Mouse (Mus musculus) cerebellum, postnatal 10 days (tissue): ENCODE measurements around the gene H2-Q1.
A peak's percentile ranks its signal among the peaks of the same experiment; 100 is the strongest.
"Not testable (repeated sequence)": the region's sequence is repeated elsewhere in the genome, so short reads cannot be mapped to it uniquely, and the experiment has no call there.

Experiments
- DNase-seq, 2 experiments: peaks; one replicate each; pipeline ENCODE4 v3.0.0; 2021; ENCODE audit warnings: mixed read lengths in 2 of 2

Gene H2-Q1

DNA sequence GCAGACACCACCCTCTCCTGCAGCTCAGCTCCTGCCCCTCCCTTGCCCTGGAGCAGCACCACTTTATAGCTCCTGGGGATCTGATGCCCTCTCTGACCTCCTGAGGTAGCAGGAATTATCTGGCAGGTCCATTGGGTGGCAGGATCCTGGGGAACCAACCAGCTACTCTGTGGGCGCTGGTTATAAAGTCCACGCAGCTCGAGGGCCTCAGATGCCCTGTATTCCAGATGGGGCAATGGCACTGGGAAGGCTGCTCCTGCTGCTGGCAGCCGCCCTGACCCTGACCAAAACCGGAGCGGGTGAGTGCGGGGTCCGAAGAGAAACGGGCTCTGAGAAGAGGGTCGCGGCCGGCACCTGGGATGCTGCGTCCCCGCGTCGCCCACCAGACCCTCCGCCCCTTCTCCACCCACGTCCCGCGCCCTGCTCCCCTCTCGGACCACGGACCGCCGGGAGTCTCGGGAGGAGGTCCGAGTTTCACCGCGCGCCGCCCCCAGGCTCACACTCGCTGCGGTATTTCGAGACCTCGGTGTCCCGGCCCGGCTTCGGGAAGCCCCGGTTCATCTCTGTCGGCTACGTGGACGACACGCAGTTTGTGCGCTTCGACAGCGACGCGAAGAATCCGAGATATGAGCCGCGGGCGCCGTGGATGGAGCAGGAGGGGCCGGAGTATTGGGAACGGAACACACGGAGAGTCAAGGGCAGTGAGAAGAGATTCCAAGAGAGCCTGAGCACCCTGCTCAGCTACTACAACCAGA is at the start of gene H2-Q1:
Gene H2-Q1, plus strand, starts transcription at position 79 of the 755 bp plus-strand sequence.
- DNase-seq = no peak

DNA sequence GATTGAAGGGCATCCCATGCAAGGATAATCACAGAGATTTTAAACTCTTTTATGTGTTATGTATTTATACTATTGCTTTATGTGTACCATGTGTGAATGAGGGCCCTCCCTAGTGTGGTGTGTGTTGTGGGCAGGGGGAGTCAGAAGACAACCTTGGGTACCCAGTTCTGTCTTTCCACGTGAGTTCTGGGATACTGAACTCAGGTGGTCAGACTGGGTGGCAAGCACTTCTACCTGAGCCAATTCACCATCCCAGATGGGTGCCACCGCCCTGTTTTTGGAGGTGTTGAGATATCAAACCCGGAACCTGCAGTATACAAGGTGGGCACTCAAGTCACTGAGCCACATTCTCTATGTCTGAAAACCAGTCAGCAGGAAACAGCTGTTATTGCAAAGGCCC is 48.0 kb upstream of the H2-Q1 start:
- no peak for DNase-seq

DNA sequence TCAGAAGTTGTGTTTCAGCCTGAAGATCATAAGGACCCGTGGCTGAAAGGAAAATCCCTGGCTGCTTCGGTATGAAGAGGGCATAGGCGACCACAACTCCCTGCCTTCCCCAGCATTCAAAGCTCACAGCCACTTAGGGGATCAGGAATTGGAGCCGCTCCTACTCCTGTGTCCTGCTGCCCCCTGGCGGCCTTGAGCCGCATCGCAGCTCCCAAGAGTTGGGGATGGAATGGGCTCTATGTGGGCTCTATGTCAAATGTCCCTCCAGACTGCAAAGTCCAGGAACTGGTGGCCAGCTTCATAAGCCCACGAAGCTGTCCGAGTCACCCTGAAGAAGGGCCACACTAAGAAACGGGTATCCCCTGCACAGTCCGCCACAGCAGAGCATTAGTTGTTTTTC is 45.4 kb upstream of the H2-Q1 start:
- DNase-seq = peak; percentile 96 to 98

DNA sequence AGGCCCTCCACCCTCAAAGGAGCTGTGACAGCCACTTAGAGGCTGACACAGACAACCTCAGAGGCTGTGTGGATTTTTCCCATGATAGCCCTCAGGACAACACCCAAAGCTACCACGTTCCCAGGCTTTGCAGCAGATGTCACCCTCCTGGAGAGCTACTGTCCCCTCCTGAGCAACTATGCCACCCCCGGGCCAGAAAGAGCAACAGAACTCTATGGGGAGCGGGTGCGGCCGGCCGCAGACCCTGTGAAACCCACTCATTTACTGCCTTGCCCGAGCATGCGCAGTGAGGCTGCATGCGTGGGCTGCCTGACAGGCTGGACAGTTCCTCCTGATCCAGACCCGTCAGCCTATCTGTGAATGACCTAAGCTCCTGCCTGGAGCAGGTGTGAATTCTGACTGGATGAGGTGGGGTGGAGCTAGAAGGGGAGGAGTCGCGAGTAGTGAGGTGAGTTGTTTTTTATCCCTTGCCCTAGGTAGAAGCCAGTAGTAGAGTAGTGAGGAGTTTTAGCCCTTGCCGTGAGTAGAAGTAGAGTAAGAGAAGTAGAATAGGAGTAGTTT is 43.8 kb upstream of the H2-Q1 start:
- no peak for DNase-seq

DNA sequence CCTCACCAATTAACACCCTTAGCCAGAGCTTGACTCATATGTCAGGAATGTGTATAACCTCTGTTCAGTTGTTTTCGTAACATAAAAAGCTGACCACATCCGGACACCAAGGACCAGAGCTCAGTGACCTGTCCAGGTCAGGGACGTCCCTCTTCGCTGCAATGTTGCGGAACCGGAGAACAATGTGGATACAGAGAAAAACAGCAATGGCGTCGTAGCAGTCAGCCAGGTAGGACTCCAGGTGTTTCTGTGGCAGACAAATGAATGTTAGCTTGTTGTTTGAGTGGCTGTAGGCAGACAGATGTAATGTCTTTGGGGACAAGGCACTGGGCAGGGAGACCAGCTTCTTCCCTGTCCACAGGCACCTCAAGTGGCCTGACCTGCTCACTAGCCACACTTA is 42.2 kb upstream of the H2-Q1 start:
- no peak for DNase-seq

DNA sequence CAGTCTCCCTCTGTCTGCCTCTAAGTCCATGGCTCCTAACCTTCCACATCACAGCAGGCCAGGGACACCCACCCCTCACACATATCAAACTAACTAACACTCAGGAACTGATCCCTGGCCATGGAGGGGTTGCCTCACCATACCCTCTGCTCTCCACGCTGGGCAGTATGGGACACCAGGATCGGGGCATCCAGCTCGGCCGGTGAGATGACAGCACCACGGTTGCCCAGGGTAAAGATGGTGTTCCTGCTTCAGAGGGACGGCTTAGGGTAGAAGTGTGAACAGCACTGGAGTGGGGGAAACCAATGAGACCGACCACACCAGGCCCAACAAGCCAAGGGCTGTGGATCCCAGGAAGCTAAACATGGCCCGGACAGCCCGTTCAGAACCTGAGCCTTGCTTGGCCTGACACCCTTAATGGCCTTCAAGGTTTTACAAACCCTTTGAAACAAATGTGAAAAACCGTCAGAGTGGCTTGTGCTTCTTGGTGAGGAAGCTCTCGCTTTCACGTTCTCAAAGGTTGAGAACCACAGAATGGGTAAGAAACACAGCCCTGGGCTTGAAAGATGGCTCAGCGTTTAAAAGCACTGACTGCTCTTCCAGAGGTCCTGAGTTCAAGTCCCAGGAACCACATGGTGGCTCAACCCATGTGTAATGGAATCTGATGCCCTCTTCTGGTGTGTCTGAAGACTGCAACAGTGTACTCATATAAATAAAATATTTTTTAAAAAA is 41.1 kb upstream of the H2-Q1 start:
- no peak for DNase-seq

DNA sequence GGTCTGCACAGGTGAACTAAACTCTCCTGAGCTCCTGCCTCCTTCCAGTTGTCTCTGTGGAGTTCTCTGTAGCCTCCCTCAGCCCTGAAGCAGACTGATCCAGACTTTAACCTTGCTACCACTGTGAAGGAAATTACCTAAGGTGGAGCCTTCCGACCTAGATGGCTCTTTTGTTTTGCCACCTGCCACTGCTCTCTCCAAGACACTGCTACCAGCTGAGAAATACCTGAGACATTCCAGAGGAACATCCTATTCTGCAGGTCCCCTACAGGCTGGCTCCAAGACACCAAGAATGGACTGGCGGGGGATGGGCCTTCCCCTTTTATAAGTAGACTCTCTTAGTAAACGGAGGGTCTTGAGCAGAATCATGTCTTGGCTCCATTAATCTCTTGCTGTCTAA is 39.9 kb upstream of the H2-Q1 start:
- no peak for DNase-seq

DNA sequence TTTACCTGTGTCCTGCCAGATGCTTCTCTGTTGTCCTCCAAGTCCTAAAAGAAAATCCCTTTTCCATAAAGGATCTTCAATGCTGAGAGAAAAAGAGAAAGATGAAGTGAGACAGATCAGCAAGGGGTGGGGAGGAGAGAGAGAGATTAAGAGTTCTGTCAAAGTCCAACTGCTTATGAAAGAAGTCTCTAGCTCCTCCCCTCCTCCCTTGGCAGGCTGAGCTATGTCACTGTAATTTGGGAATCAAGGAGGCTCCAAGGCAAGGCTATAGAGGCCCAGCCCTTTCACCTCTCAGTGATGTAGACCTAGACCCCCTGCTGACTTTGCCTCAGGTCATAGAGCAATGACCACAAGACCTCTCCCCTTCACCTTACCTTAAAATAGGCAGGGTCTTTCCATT is 34.8 kb upstream of the H2-Q1 start:
- no peak for DNase-seq

DNA sequence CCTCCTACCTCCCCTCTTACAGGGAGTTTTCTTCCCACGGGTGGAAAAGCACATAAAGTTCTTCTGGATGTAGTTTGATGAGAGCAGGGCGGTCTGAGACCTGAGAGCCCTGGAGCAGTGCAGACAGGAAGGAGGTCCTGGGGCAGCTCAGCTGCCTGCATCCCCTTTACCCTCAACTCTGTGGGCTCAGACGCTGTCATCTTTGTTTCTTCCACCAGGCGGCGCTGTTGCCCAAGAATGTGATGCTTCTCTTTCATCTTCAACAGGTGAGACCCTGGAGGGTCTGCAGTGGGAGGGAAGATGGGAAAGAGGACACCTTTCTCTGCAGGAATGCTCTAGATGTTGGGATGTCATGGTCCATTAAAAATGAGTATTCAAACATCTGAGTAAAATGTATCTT is 24.4 kb upstream of the H2-Q1 start:
- peak; percentile 78 to 86 for DNase-seq

DNA sequence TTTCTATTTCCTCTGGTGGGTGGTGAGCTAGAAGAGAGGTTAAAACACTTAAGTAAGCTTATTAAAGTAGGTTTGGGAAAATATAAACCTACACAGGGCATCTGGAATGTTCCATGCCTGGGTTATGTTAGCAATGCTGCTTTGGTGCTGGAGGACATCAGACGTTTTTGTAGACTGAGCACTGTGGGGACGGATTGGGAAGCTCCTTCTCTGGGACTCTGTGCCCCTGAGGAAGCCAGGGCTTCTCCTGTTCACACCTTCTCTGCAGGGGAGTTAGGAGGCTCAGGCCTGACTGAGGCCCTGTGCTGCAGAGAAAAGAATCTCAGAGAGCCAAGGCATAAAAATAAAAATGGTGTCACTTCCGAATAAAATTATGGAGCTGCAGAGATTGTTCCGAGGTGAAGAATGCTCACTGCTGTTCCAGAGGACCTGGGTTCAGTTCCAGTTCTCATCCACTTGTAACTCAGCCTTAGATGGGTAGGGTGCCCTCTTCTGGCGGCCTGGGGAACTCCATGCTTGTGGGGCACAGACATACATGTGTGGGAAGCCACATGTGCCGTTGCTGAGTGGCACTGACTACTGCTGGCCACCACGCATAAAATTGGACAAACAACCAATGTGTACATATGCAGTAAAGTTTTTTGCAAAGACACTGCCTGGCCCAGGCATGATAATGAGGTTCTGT is 19.8 kb upstream of the H2-Q1 start:
- DNase-seq = peak; percentile 37 to 39

DNA sequence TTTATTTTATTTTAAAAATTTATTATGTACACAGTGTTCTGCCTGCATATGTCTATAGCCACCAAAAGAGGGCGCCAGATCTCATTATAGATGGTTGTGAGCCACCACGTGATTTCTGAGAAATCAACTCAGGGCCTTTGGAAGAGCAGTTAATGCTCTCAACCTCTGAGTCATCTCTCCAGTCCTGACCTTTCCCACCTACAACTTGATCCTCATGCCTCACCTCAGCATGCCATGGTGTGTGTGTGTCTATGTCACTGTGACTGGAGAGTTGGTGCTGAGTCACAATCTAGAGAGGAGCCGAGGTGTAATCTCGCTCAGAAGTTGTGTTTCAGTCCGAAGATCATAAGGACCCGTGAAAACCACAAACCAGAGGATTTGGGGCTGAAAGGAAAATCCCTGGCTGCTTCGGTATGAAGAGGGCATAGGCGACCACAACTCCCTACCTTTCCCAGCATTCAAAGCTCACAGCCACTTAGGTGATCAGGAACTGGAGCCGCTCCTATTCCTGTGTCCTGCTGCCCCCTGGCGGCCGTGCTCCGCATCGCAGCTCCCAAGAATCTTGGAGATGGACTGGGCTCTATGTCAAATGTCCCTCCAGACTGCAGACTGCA is 18.5 kb upstream of the H2-Q1 start:
- peak; percentile 97 to 99 for DNase-seq

DNA sequence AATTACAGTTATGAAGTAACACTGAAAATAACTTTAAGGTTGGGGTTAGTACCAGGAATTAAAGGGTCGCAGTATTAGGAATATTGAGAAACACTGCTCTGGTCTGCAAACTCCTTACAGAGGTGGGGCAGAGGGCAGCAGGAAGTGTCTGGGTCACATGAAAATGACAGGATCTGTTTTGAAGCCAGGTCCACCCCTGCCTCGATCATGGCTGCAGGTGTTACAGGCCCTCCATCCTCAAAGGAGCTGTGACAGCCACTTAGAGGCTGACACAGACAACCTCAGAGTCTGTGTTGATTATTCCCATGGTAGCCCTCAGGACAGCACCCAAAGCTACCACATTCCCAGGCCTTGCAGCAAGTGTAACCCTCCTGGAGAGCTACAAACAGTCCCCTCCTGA is 16.9 kb upstream of the H2-Q1 start:
- no peak for DNase-seq

DNA sequence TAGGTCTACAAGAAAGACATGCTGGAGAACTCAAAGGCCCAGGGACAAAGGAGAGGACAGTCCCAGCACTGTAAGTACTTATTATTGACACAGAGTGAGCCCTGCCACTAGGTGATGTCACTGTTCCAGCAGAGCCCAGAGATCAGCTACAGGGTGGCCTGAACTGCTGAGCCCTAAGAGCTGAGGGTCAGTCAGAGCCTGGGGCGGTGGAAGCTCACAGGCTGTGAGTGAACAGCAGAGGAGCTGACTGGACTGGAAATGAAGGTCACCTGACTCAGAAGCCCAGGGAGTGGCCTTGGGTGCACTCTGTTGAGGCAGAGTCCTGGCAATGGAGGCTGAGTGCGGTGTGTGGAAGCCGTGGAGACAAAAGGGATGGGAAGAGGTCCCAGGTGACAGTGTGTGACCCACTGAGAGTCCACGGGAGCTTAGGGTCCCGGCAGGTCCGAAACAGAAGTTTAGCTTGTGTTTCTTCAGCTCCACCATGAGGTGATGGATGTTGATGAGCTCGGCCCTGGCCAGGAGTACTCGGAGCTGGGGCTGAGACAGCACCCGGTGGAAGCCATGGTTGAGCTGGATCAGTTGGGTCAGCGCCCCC is 16.4 kb upstream of the H2-Q1 start:
- DNase-seq = no peak

DNA sequence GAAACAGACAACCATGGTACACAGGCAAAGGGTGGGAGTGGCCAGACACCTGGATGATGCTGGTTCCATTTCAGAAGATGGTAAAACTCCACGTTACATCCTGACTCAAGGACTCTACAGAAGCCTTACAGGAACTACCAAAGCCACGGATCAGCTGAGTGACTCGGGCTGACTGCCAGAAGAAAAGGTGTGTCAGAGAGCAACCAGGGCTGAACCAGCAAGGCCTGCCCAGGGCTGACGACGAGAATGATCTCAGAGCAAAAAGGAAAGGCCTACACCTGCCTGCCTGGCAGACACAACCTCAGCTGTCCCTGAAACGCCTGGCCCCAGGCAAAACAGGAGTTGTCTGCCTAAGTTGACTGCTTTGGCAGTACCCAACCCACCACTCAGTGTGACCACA is 15.7 kb upstream of the H2-Q1 start:
- no peak for DNase-seq

DNA sequence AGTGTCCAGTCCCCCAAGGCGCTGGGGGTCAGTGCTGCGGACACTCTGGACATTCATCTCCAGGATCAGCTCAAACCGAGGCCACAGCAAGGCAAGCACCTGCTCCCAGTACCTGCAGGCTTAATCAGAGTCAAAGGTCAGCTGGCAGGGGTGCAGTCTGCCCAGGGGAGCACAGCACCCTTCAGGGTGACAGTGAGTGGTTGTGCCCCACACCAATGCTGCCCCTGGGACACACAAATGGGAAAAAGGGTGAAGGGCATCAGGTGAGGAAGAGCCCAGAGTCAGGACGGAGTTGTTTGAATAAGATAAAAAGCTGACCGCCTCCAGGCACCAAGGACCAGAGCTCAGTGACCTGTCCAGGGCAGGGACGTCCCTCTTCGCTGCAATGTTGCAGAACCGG is 15.3 kb upstream of the H2-Q1 start:
- DNase-seq = not testable (repeated sequence)

DNA sequence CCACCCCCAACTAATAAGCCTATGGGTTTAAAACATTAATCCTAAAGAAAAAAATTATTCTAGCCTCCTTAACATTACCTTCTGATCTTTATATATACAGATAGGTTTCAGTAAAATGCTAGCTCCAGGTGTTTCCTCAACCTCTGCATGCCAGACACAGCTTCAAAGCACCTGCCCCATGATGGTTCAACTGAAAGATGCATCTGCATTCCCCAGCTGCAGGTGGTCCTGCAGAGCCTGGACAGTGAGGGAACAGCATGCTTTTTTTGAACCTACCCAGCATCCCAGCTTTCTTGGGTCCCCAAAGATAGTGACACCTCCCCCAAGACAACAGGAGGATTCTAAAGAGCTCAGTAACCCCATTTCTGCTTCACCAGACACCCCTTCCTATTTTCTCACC is 1.5 kb upstream of the H2-Q1 start:
- no peak for DNase-seq

DNA sequence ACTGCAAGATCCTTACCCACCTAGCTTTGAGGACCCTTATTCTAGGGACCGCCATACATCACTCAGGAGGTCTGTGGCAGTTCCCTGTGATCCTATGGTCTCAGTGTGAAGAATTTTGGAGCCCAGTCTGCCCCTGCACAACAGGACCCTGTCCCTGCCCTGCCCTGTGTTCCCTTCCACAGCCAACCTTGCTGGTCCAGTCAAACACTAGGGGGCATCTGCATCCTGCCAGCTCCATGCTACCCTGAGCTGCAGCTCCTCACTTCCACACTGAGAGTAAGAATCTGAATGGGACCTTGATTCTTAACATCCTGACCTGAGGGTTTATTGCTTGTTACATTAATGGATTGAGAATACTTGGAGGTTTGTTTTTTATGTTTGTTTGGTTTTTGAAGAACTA is 4.9 kb downstream of the H2-Q1 start:
- not testable (repeated sequence) for DNase-seq

DNA sequence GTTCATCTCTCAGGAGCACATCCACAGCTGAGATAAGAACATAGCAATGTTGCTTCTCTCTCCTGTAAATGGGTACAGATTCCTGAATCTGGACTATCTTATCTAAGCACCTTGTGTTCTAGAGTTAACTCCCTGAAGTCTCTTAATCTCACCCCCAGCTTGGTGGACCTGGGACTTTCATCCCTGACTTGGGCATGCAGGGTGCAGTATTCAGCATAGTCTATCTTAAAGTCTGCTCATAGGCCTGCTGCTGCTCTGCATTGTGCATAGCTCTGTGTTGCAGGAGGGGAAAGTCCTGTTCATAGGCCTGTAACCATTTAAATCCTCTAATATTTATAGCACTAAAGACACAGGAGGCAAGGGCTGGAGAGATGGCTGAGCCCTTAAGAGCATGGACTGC is 5.8 kb downstream of the H2-Q1 start:
- DNase-seq = not testable (repeated sequence)

DNA sequence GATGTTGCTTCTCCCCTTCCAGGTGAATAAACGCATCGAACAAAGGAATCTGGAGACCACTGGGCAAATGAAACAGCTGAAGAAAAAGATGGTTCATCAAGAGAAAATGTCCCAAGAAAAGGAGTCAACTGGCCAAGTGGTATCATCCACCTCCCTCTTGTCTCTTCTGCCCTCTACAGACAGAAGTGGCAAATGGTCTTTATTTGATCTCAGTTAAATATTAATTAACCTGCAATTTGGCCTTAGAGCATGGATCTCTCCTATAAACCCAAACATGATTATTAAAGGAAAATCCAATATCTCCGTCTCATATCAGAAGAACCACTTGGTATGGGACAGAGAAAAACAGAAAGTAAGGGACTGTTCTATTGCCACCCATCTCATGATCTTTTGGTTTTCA is 9.5 kb downstream of the H2-Q1 start:
- not testable (repeated sequence) for DNase-seq

DNA sequence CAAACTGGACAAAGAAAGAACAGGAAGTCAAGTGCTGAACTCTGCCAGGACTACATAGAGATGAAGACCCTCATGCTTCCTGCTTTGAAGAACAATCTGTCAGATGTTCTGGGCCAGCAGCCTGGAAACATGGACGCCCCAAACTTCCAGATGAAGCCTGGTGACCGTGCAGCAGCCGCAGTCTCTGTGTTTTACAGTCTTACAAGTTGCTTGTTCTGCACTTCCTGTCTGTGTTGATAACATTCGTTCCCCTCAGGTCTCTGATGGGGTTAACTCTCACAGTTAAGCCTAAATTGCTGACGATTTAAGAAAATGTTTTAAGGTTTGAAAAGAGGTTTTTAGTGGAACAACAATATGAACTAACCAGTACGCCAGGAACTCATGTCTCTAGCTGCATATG is 11.3 kb downstream of the H2-Q1 start:
- DNase-seq = not testable (repeated sequence)

DNA sequence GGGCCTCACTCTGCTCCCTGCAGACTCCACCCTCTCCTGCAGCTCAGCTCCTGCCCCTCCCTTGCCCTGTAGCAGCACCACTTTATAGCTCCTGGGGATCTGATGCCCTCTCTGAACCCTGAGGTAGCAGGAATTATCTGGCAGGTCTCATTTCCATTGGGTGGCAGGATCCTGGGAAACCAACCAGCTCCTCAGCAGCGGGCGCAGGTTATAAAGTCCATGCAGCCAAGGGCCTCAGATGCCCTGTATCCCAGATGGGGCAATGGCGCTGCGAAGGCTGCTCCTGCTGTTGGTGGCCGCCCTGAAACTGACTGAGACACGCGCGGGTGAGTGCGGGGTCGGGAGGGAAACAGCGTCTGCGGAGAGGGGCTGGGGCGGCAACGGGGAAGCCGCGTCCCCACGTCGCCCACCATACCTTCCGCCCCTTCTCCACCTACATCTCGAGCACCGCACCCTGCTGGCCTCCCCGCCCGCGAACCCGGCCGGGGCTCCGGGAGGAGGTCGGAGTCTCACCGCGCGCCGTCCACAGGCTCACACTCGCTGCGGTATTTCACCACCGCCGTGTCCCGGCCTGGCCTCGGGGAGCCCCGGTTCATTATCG is 22.0 kb downstream of the H2-Q1 start, which contains the start of gene H2-Q2:
Gene H2-Q2, plus strand, starts transcription at position 172 of the 601 bp plus-strand sequence.
- peak; percentile 9 for DNase-seq
